Mouse (Mus musculus) ES-E14 (cell line): ENCODE data around the gene Crlf1. TPM values are rescaled to one million over a fixed set of nuclear protein-coding genes. Genes with fewer than 3 reads are reported as not detected.

Source experiments
- DNase-seq: peaks from one replicate; pipeline ENCODE4 v3.0.0-alpha.2; 2013; ENCODE audit warnings: low read depth, low spot score
- H3K27ac ChIP-seq: 2 replicates; pipeline ENCODE4 v1.5.1; 2012; ENCODE audit warnings: low read depth, mild to moderate bottlenecking, low read length, moderate library complexity, mixed read lengths; ENCODE audit not compliant: poor library complexity, insufficient read depth, severe bottlenecking
- H3K36me3 ChIP-seq: 2 replicates; pipeline ENCODE4 v1.6.1; 2012; ENCODE audit warnings: mild to moderate bottlenecking, low read length, moderate library complexity, mixed read lengths; ENCODE audit not compliant: control insufficient read depth, poor library complexity, insufficient read depth, severe bottlenecking
- H3K4me1 ChIP-seq, 2 experiments: fragments of 150-350 bp in 1 of 2; sonication (generic) in 1 of 2; 2 replicates each; pipeline ENCODE4 v1.6.1; 2012; ENCODE audit warnings: low read length in 2 of 2, mild to moderate bottlenecking in 1 of 2, mixed read lengths in 1 of 2; ENCODE audit not compliant: control insufficient read depth in 2 of 2, insufficient read depth in 2 of 2, poor library complexity in 1 of 2
- H3K4me3 ChIP-seq, 2 experiments: fragments of 150-350 bp in 1 of 2; sonication (generic) in 1 of 2; 2 replicates each; pipeline ENCODE4 v1.5.1; 2012; ENCODE audit warnings: low read length in 2 of 2, low read depth in 1 of 2, mild to moderate bottlenecking in 1 of 2, mixed read lengths in 1 of 2; ENCODE audit not compliant: insufficient read depth in 1 of 2, poor library complexity in 1 of 2, severe bottlenecking in 1 of 2
- H3K9ac ChIP-seq: 2 replicates; pipeline ENCODE4 v1.6.1; 2012; ENCODE audit warnings: low read depth, mild to moderate bottlenecking, low read length, mixed read lengths; ENCODE audit not compliant: poor library complexity, insufficient read depth, severe bottlenecking
- H3K9me3 ChIP-seq: fragments of 150-350 bp; sonication (generic); 2 replicates; pipeline ENCODE4 v1.6.1; 2012; ENCODE audit warnings: low read depth, mild to moderate bottlenecking, low read length; ENCODE audit not compliant: control insufficient read depth, insufficient read depth
- CHD2 ChIP-seq: IDR thresholded peaks from 2 replicates; pipeline ENCODE4 v1.6.1; 2014; ENCODE audit warnings: mild to moderate bottlenecking, low read depth, low read length, inconsistent platforms
- HCFC1 ChIP-seq: IDR thresholded peaks from 2 replicates; pipeline ENCODE4 v1.6.1; 2012; ENCODE audit warnings: low read length, inconsistent platforms, borderline replicate concordance; ENCODE audit not compliant: insufficient read depth
- MAFK ChIP-seq: IDR thresholded peaks from 2 replicates; pipeline ENCODE4 v1.6.1; 2014; ENCODE audit warnings: mild to moderate bottlenecking, low read depth, low read length, inconsistent platforms; ENCODE audit not compliant: insufficient read depth
- ZC3H11A ChIP-seq: IDR thresholded peaks from 2 replicates; pipeline ENCODE4 v1.6.1; 2012; ENCODE audit warnings: low read depth, mild to moderate bottlenecking, inconsistent platforms, low read length, borderline replicate concordance
- ZNF384 ChIP-seq: IDR thresholded peaks from 2 replicates; pipeline ENCODE4 v1.6.1; 2012; ENCODE audit warnings: low read depth, low read length, inconsistent platforms
- in situ Hi-C, 2 experiments: fragments of 600-800 bp; cut with MboI; formaldehyde crosslinking; loops; one replicate each; pipeline ENCODE4 v1.15.1; 2025; ENCODE audit warnings: low sequenced_read_pairs in 2 of 2, inconsistent platforms in 1 of 2; ENCODE audit not compliant: unreplicated experiment in 2 of 2
- total RNA-seq: library from RNA; depleted of rRNA; stranded (reverse); fragments of 300-350 nt; gene quantifications from 2 replicates; pipeline ENCODE4 v1.2.3, GENCODE M21; 2012; rRNA removed

Crlf1 gene
- 17.0 and 29.3 TPM in 2 replicates for total RNA-seq

- in situ Hi-C loops: no loop called here
- no peak for TF ChIP-seq HCFC1
- TF ChIP-seq MAFK: no peak
These were observed at the start of gene Crlf1 for GRCm38 (mm10) chr8:70492664-70493640. Crlf1 (plus strand) TSS chr8:70493158.

DNA sequence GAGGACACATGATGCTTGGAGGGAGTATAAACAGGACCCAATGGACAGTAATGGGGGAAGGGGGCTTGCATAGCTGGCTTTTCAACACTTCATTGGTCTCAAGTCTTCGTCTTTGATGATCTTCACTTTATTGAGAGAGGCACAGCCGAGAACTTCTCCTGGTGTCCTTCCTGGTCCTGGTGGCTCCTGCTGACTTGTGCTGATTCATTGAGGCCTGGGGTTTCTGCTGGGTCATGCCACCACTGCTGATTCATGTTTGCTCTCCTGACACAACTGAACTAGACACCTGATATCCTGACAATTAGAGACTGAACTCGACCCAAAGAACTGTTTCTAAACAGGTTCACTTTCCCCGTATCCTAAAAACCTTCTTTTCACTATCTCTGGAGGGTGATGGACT is 49.6 kb upstream of the Crlf1 start:
- TF ChIP-seq ZNF384 (no peak), ZC3H11A (no peak), CHD2 (no peak), MAFK (no peak), HCFC1 (no peak)

More at GRCm38 (mm10) chr8:70492664-70493640, at the start of gene Crlf1:
- peaks cover 5 to 30% of the 10 kb centered on the region in 2 experiments; a peak in 2 of 4 replicates for H3K4me1 ChIP-seq
- DNase-seq: no peak
- H3K36me3 ChIP-seq: no peaks in the 10 kb centered on the region
- no peaks in the 10 kb centered on the region for H3K9me3 ChIP-seq
- H3K9ac ChIP-seq: peak within 1 kb of the TSS; percentile 26; the same call in 1 of the 2 replicates
- no peak within 1 kb of the TSS for H3K27ac ChIP-seq
- H3K4me3 ChIP-seq: peak within 1 kb of the TSS; percentile 43 to 69

GRCm38 (mm10) chr8:70445988-70446387 is 47.0 kb upstream of the Crlf1 start:
- Histone ChIP-seq H3K9ac (no peak overlapping the region), H3K27ac (no peak overlapping the region), H3K4me3 (no peak overlapping the region), H3K4me1 (no peaks in the 10 kb centered on the region), H3K36me3 (peaks cover 2% of the 10 kb centered on the region; the same call in 1 of the 2 replicates), H3K9me3 (no peaks in the 10 kb centered on the region)
- TF ChIP-seq ZNF384: no peak
- no peak for TF ChIP-seq ZC3H11A
- no peak for TF ChIP-seq MAFK
- TF ChIP-seq HCFC1: no peak
- TF ChIP-seq CHD2: no peak
- no peak for DNase-seq
- in situ Hi-C loops: no loop called here

More for the DNA sequence above, 49.6 kb upstream of the Crlf1 start:
- no peak overlapping the region for H3K9ac ChIP-seq
- H3K4me3 ChIP-seq: no peak overlapping the region
- in situ Hi-C loops: no loop called here
- H3K4me1 ChIP-seq: peaks cover 0 to 5% of the 10 kb centered on the region in 2 experiments; a peak in 1 of 4 replicates
- H3K9me3 ChIP-seq: no peaks in the 10 kb centered on the region
- DNase-seq: no peak
- no peaks in the 10 kb centered on the region for H3K36me3 ChIP-seq
- no peak overlapping the region for H3K27ac ChIP-seq

DNA sequence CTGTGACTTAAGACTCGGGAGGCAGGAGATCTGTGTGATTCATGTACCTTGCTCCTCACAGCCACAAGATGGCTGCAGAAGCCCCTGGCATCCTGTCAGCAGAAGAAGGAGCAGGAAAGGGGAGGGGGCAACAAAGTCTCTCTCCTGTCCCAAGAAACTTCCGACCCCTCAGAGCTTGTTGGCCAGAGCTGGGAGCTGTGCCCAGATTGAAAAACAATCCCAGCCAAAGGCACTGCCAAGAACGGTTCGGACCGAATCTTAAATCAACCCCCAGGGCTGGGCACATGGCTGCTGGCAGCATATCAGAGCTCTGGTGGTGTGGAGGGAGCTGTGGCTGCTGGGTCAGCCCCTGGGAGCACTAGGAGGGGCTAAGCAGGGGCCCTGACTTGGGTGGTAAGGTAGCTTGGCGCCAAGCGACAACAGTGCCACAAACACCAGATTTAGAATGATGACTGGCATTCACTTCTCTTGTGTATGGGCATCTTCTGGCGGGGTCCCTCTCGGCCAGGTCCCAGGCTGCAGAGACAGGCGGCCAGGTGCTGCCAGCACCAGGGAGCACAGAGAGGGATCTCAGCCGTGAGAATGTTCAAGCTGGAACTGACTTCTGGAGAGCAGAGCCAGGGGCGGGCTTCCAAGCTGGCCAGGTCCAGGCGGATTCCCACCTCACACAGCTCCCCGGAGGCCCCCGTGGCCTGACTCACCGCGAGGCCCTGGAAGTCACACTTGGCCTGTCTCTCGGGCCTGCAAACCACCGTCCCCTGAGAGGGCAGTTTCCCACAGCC is 45.1 kb upstream of the Crlf1 start:
- no peak for TF ChIP-seq ZC3H11A
- no peak for TF ChIP-seq HCFC1
- TF ChIP-seq MAFK: no peak
- TF ChIP-seq ZNF384: no peak
- no peak for TF ChIP-seq CHD2
- Histone ChIP-seq H3K4me1 (peaks cover 0 to 15% of the 10 kb centered on the region in 2 experiments; a peak in 1 of 4 replicates), H3K36me3 (peaks cover 10% of the 10 kb centered on the region; the same call in 1 of the 2 replicates), H3K9me3 (no peaks in the 10 kb centered on the region), H3K27ac (no peak overlapping the region), H3K9ac (no peak overlapping the region), H3K4me3 (no peak overlapping the region)
- DNase-seq: no peak
- in situ Hi-C loops: no loop called here
